In genomic region chr2:47775766-47776165, GRCm38 (mm10) we compare ENCODE assay signal across 15 mouse cellular contexts.
"Had no signal": no experiment of that assay in that cellular context is flagged by ENCODE, and none has a peak within 500 bp of the region (broad histone marks: within the 10 kb centered on the region; RNA-seq: fewer than 3 reads in every experiment).

No protein-coding gene starts in this region.

- H3K4me3 ChIP-seq: lung, embryonic 15.5 days; megakaryocyte, embryonic 14.5 days; midbrain, embryonic 13.5 days; midbrain, embryonic 15.5 days; neural tube, embryonic 12.5 days; stomach, embryonic 15.5 days had no signal

- DNase-seq: lung, adult 2 months; lung, postnatal 14 days; lung, postnatal 36 days; right cerebral cortex, postnatal 14 days; thymus, adult 2 months; thymus, postnatal 25 days; thymus, postnatal 4 days had no signal

- H3K27ac ChIP-seq: lung, embryonic 15.5 days; macrophage; midbrain, embryonic 13.5 days; midbrain, embryonic 15.5 days; neural tube, embryonic 12.5 days; stomach, embryonic 15.5 days; stomach, postnatal 0 days had no signal
